Mouse (Mus musculus) megakaryocyte, adult 5-6 weeks (primary cell): ENCODE data around the gene Grip2. TPM values are rescaled to one million over a fixed set of nuclear protein-coding genes. Genes with fewer than 3 reads are reported as not detected.

Experiments used
- ATAC-seq: 2 replicates; pipeline ENCODE4 v1.8.0; 2016; ENCODE audit warnings: mild to moderate bottlenecking, inconsistent platforms; ENCODE audit not compliant: poor library complexity, severe bottlenecking
- total RNA-seq, 2 experiments: library from RNA; stranded (forward) in 1 of 2; stranded (reverse) in 1 of 2; fragments of 153-499, 151-499 nt in 1 of 2; fragments of 221-1000, 200-1000 nt in 1 of 2; gene quantifications; 2 replicates each; pipeline versions ENCODE4 v1.2.3 to v1.2.4; 2015 to 2017

Gene Grip2
- total RNA-seq, 2 experiments from 2014 or later: not detected

DNA sequence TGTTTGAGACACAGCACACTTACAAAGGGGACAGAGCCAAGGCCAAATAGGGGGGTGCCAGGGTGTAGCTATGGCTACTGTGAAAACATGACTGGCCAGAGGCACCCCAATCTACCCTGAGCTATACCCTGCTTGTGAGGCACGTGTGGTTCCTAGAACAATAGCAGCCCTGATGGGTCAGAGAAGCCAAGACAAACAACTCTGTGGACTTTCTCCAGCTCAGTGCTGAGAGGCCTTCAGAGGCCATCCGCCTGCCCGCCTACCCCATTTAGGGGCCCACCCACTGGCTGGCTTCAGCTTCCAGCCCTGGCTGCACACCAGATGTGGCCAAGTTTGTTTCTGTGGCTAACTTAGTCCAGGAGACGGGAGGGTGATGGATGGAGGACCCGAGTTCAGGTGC is 90.6 kb downstream of the Grip2 start:
- no peak for ATAC-seq

- ATAC-seq: no peak
Measured at GRCm38 (mm10) chr6:91732138-91732537, 94.9 kb downstream of the Grip2 start.

DNA sequence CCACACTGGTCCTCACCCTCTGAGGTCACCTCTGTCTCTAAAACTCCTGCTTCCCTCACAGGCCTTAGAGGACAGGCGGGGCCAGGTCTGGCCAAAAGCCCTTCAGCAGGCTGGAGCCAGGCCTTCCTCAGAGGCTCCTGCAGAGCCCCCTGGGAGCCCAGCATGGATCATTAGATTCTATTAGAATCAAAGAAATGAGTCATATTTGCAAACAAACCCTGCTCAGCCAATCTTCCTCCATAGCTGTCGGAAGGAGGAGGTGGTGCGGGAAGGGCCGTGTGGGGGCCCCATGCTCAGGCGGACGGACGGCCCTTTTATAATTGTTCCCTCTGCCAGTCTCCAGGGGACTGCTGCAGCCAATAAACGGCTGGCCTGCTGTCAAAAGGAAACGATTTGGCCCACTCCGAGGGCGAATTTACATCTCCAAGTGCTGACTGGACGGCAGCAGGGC is 97.3 kb downstream of the Grip2 start:
- no peak for ATAC-seq

- ATAC-seq: no peak
Measured at GRCm38 (mm10) chr6:91728939-91729619, 98.0 kb downstream of the Grip2 start.

- ATAC-seq: no peak
Measured at GRCm38 (mm10) chr6:91727361-91727760, 99.7 kb downstream of the Grip2 start.

GRCm38 (mm10) chr6:91721215-91721701 is 105.8 kb downstream of the Grip2 start:
- no peak for ATAC-seq

DNA sequence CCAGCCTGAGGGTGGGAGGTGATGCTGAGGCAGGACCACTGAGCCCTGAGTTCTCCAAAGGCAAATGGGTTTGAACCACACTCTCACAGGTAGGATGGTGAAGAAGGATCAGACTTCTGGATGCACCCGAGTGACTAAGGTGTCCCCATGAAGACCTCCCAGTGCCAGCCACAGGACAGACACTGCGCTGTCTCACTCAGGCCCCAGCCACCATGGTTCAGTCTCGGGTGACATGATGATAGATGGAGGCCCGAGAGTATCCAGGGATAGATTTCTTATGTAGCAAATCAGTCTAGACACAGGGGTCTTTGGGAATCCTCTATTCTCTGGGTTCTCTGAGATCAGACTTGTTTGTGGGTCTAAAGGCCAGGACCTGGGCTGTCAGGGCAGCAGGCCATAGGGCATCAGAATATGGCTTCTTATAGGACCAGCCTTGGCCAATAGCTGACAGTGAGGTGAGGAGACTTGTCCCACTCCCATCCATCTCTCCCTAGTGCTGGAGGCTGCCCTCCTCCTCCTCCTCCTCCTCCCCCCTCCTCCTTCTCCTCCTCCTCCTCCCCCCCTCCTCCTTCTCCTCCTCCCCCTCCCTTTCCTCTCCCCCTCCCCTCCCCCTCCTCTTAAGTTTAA is 106.3 kb downstream of the Grip2 start:
- ATAC-seq: no peak

DNA sequence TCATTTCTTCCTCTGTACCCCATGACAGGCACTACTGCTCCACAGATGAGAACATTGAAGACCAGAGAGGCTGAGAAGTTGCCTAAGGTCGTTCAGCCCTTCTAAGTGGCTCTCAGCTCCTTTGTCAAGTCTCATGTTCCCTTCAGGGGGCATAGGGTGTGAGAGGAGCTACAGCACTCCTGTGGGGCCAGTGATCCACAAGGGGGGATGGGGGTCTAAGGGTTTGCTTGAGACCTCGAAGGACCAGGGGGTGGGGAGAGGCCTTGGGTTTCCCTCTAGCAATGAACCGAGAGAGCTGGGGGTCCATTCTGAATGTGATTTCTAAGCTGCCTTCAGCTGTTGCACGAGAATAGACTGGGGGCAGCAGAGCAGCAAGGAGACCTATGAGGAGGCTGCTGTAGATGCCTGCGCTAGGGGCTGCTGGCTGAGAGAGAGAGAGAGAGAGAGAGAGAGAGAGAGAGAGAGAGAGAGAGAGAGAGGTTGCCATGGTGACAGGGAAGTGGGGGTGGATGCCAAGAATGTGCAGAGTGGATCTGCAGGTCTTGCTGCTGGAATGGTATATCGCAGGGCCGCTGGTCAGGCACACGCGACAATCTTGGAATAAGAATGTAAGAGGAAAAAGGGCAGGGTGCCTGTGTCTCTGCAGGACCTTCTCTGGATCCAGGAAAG is 107.1 kb downstream of the Grip2 start:
- no peak for ATAC-seq

GRCm38 (mm10) chr6:91719042-91719747 is 107.9 kb downstream of the Grip2 start:
- no peak for ATAC-seq

- no peak for ATAC-seq
Measured at GRCm38 (mm10) chr6:91718603-91719002, 108.4 kb downstream of the Grip2 start.

- ATAC-seq: no peak
Measured at GRCm38 (mm10) chr6:91718067-91718466, 109.0 kb downstream of the Grip2 start.

GRCm38 (mm10) chr6:91715988-91716810 is 110.9 kb downstream of the Grip2 start:
- ATAC-seq: peak; percentile 69

- no peak for ATAC-seq
Measured at GRCm38 (mm10) chr6:91715023-91715422, 112.0 kb downstream of the Grip2 start.

DNA sequence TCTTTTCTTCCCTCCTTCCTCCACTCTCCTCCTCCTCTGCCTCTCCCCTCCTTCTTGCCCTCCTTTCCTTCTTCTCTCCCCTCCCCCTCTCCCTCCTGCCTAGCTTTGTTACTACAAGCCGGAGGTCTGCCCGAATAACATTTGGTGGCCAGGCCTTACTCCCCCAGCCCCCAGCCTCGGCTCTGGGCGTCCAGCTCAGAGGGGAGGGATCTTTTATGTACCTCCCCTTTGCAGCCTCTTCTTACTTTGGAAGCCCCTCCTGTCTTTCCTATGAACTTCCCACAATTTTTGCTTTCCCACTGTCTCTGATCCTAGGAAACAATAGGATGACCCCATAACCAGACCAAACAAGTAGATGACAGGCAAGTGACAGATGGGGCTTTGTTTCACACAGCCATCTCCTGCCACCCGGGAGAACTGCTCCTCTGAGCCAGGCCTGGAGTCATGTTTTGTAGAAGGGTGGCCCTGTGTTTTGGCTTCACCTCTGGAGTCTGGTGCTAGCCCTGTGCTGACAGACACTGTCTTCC is 113.6 kb downstream of the Grip2 start:
- ATAC-seq: no peak

GRCm38 (mm10) chr6:91712855-91713331 is 114.2 kb downstream of the Grip2 start:
- ATAC-seq: peak; percentile 89

DNA sequence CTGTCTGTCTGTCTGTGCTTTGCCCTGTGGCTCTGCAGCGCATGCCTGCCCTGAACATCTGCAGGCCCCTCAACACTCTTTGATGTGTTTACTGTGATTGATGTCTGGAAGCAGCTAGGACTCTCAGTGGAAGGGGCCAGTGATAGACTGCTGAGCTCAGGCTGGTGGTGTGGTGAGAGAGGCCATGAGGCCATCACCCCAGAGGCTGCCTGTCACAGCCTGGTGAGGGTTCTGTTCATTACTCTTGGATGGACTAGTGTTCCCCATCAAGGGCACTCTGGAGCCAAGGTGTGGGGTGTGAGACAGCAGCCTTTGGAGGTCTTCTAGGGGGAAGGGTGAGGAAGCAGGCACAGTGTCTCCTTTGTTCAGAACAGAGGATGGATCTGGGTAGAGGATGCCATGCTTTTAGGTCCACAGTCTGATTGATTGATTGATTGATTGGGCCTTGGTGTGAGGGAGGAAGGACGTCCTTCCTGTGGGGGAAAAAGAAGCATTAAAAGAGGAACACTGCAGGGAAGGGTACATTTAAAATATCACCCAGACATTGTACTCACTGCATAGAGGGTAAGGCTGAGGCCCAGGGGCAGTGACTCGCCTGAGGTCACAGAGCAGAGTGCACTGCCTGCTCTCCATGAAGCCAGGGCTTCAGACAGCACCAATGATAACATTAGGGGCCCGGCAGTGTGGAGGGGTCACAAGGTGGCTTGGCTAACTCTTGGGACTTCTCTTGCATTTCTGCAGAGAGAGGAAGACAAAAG is 114.8 kb downstream of the Grip2 start:
- no peak for ATAC-seq
